Mouse (Mus musculus) kidney, embryonic 15.5 days (tissue): ENCODE measurements around the gene Cpeb2. TPM values are rescaled to one million over a fixed set of nuclear protein-coding genes. Genes with fewer than 3 reads are reported as not detected.
A peak's percentile ranks its signal among the peaks of the same experiment; 100 is the strongest.

Source experiments
- ATAC-seq: fragments of 200-750 bp; cut with Nextera tagmentation; replicated peaks from 2 replicates; pipeline ENCODE4 v1.8.0; 2017; ENCODE audit warnings: moderate TSS enrichment; ENCODE audit not compliant: low FRiP score
- H3K27ac ChIP-seq: fragments of 300-500 bp; sonication (generic); 2 replicates; pipeline ENCODE4 v1.5.1; 2015; ENCODE audit warnings: mild to moderate bottlenecking, inconsistent platforms
- H3K27me3 ChIP-seq: fragments of 300-500 bp; sonication (generic); 2 replicates; pipeline ENCODE4 v1.6.1; 2015; ENCODE audit warnings: inconsistent platforms
- H3K36me3 ChIP-seq: fragments of 300-500 bp; sonication (generic); 2 replicates; pipeline ENCODE4 v1.6.1; 2015; ENCODE audit warnings: inconsistent platforms
- H3K4me1 ChIP-seq: fragments of 300-500 bp; sonication (generic); 2 replicates; pipeline ENCODE4 v1.6.1; 2015; ENCODE audit warnings: inconsistent platforms
- H3K4me2 ChIP-seq: fragments of 300-500 bp; sonication (generic); 2 replicates; pipeline ENCODE4 v1.6.1; 2015; ENCODE audit warnings: moderate library complexity, mild to moderate bottlenecking, inconsistent platforms
- H3K4me3 ChIP-seq: fragments of 300-500 bp; sonication (generic); replicated peaks from 2 replicates; pipeline ENCODE4 v1.5.1; 2015; ENCODE audit warnings: mild to moderate bottlenecking, inconsistent platforms
- H3K9ac ChIP-seq: fragments of 300-500 bp; sonication (generic); 2 replicates; pipeline ENCODE4 v1.6.1; 2015; ENCODE audit warnings: mild to moderate bottlenecking, inconsistent platforms
- H3K9me3 ChIP-seq: fragments of 300-500 bp; sonication (generic); replicated peaks from 2 replicates; pipeline ENCODE4 v1.6.1; 2016; ENCODE audit warnings: inconsistent platforms
- WGBS: fragments of 180-500 bp; shearing (Covaris S2); methylation state at CpG from one replicate; pipeline ENCODE4 v1.1.7; 2015; ENCODE audit warnings: mixed read lengths; 5-methylcytosine and 5-hydroxymethylcytosine counted together
- polyA plus RNA-seq: library from polyadenylated mRNA; unstranded; fragments of >200 nt; fragmentation: Nextera tagmentation; extraction: Ambion mirVana; gene quantifications from 2 replicates; pipeline ENCODE4 v1.2.1, GENCODE M21; 2015

Gene Cpeb2
- polyA plus RNA-seq, 1 experiment from 2014 or later: 1.6 TPM

DNA sequence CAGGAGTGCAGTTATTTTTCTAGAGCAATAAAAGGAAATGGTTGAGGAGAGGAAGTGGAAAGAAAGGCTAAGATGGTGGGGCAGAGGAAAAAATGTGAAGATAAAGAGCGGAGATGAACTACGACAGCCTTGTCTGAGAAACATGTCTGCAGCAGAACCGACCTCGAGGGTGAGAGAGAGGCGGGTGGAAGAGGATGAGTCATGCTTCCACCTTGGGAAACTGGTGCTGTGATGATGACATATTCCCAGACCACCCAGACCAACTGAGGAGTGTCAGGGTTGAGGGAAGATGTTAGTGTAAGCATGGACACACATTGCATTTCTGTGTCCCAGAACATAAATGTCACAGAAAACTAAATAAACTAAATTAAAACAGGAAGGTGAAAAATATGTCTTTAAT is 5.4 kb upstream of the Cpeb2 start:
- H3K36me3 ChIP-seq: no peaks in the 10 kb centered on the region
- no peaks in the 10 kb centered on the region for H3K9me3 ChIP-seq
- H3K9ac ChIP-seq: no peak overlapping the region
- H3K27ac ChIP-seq: no peak overlapping the region
- peaks cover 5% of the 10 kb centered on the region for H3K4me1 ChIP-seq
- peaks cover 26% of the 10 kb centered on the region for H3K27me3 ChIP-seq
- no peak overlapping the region for H3K4me2 ChIP-seq
- WGBS: 69% methylated on average over 5 of the region's 5 CpGs
- ATAC-seq: no peak
- H3K4me3 ChIP-seq: no peak overlapping the region

- Histone ChIP-seq H3K4me1 (peaks cover 11% of the 10 kb centered on the region), H3K9me3 (no peaks in the 10 kb centered on the region), H3K27me3 (peaks cover 39% of the 10 kb centered on the region), H3K4me3 (no peak overlapping the region), H3K9ac (no peak overlapping the region), H3K4me2 (no peak overlapping the region), H3K36me3 (no peaks in the 10 kb centered on the region), H3K27ac (no peak overlapping the region)
- ATAC-seq: no peak
- WGBS: 65% methylated on average over 2 of the region's 2 CpGs
These were observed 1.9 kb upstream of the Cpeb2 start for GRCm38 (mm10) chr5:43231061-43231460.

DNA sequence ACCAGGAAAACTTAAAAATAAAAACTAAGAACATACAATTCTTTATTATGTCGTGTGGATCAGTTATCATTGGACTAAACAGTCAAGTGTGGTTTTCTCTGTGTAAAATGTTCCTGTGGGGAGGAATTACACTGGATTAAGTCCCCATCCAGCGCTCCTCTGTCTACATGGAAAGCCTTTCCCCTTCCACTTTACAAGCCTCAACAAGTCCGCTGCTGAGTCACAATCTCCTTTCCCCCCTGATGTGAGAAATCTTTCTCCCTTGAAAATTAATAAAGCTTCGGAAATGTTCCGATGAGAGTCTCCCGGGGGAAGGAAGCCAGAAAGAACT is 856 bp upstream of the Cpeb2 start:
- Histone ChIP-seq H3K9ac (peak overlapping the region; percentile 84), H3K36me3 (no peaks in the 10 kb centered on the region), H3K27ac (peak overlapping the region; percentile 94), H3K4me1 (peaks cover 11% of the 10 kb centered on the region), H3K27me3 (peaks cover 40% of the 10 kb centered on the region), H3K4me2 (peak overlapping the region; percentile 98), H3K9me3 (no peaks in the 10 kb centered on the region), H3K4me3 (peak overlapping the region; percentile 84)
- WGBS: 2% methylated on average over 6 of the region's 6 CpGs
- no peak for ATAC-seq

DNA sequence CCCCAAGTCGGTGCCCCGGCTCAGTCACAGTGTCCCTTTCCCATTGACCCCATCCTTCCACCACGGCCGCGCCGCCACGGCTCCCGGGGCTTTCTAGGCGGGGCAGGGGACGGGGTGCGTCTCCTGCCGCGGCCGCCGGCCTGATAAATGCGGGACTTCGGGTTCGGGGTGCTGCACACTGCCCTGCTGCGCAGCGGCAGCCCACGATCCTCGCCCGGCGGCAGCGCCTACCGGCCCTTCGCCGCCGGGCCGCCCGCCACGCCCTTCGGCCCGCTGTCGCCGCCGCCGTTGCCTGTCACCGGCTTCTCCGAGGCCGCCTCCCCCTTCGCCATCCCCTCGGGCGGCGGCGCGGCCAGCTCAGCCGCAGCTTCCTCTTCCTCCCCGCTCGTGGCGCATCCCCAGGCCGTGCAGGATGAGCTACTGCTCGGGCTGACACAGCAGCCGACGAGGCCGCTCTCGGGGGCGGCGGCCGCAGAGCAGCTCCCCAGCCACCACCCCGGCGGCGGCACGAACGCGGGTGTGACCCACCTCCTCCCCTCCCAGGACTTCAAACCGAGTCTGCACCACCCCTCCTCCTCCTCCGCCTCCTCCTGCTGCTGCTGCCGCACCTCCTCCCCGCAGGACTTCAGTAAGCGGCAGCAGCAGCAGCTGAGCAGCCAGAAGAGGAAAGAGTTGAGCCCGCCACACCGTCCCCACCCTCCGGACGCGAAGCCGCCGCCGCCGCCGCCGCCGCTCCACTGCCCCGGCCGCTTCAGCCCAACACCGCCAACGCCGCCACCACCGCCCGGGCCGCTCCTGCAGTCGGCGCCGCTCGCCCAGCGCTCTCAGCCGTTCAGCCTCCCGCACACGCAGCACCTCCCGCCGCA is 579 bp downstream of the Cpeb2 start:
- H3K36me3 ChIP-seq: no peaks in the 10 kb centered on the region
- peak; percentile 43 for ATAC-seq
- peaks cover 41% of the 10 kb centered on the region for H3K27me3 ChIP-seq
- peak overlapping the region; percentile 98 for H3K4me2 ChIP-seq
- H3K4me1 ChIP-seq: peaks cover 11% of the 10 kb centered on the region
- H3K27ac ChIP-seq: peak overlapping the region; percentile 94
- WGBS: under 1% methylated on average over 87 of the region's 101 CpGs
- H3K9me3 ChIP-seq: no peaks in the 10 kb centered on the region
- H3K9ac ChIP-seq: peak overlapping the region; percentile 84
- H3K4me3 ChIP-seq: peak overlapping the region; percentile 84

DNA sequence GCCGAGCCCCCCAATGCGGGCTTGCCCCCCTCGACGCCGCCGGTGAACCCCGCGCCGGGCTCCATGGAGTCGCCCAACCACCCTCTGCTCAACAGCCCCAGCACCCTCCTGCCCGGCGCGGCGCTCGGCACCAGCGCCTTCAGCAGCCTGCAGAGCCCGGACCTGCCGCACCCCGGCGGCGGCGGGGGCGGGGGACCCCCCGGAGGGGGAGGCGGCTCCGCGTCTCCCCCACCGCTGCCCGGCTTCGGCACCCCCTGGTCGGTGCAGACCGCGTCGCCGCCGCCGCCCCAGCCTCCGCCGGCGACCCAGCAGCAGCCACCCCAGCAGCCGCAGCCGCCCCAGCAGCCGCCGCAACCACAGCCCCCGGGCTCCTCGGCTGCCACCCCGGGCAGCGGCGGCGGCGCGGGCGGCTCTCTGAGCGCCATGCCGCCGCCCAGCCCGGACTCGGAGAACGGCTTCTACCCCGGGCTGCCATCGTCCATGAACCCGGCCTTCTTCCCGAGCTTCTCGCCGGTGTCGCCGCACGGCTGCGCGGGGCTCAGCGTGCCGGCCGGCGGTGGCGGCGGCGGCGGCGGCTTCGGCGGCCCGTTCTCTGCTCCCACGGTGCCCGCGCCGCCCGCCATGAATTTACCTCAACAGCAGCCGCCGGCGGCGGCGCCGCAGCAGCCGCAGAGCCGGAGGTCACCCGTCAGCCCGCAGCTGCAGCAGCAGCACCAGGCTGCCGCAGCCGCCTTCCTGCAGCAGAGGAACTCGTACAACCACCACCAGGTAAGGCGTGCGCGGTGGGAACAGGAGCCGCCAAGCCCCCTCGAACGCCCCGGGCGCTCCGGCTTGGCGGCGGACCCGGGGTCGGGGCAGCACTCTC is 1.6 kb downstream of the Cpeb2 start:
- Histone ChIP-seq H3K4me1 (peaks cover 11% of the 10 kb centered on the region), H3K4me2 (peak overlapping the region; percentile 98), H3K4me3 (peak overlapping the region; percentile 84), H3K36me3 (no peaks in the 10 kb centered on the region), H3K9me3 (no peaks in the 10 kb centered on the region), H3K9ac (peak overlapping the region; percentile 84), H3K27ac (peak overlapping the region; percentile 94), H3K27me3 (peaks cover 35% of the 10 kb centered on the region)
- WGBS: under 1% methylated on average over 88 of the region's 113 CpGs
- ATAC-seq: peak; percentile 36

- Histone ChIP-seq H3K36me3 (no peaks in the 10 kb centered on the region), H3K4me3 (peak overlapping the region; percentile 84), H3K9ac (peak overlapping the region; percentile 84), H3K4me2 (peak overlapping the region; percentile 98), H3K9me3 (no peaks in the 10 kb centered on the region), H3K27ac (no peak overlapping the region), H3K27me3 (peaks cover 33% of the 10 kb centered on the region), H3K4me1 (peaks cover 11% of the 10 kb centered on the region)
- ATAC-seq: no peak
- WGBS: 2% methylated on average over 26 of the region's 27 CpGs
These were observed 2.3 kb downstream of the Cpeb2 start for GRCm38 (mm10) chr5:43235186-43235785.

- Histone ChIP-seq H3K9me3 (no peaks in the 10 kb centered on the region), H3K4me1 (peaks cover 11% of the 10 kb centered on the region), H3K27me3 (peaks cover 30% of the 10 kb centered on the region), H3K36me3 (no peaks in the 10 kb centered on the region), H3K27ac (no peak overlapping the region), H3K4me3 (peak overlapping the region; percentile 84), H3K9ac (no peak overlapping the region), H3K4me2 (peak overlapping the region; percentile 98)
- ATAC-seq: no peak
- WGBS: 36% methylated on average over 5 of the region's 5 CpGs
These were observed 3.0 kb downstream of the Cpeb2 start for GRCm38 (mm10) chr5:43235997-43236396.

DNA sequence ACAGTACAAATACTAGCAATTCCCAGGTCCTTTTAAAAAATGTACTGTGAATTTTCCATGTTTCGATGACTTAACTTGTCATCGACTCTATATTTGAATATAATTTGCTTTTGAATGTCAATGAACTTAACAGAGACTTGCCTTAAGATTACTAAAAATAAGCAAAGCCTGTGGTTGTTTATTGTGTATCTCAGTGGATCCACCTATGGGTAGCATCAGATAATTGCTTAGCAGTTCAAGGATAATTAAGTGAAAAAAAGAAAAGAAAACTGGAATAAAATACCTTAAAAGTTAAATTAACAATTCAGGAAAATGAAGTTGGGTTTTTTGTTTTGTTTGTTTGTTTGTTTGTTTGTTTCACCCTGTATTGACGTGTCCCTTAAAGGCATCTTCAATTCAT is 3.5 kb downstream of the Cpeb2 start:
- Histone ChIP-seq H3K9ac (no peak overlapping the region), H3K36me3 (no peaks in the 10 kb centered on the region), H3K4me1 (peaks cover 11% of the 10 kb centered on the region), H3K27ac (no peak overlapping the region), H3K27me3 (peaks cover 25% of the 10 kb centered on the region), H3K4me2 (no peak overlapping the region), H3K9me3 (no peaks in the 10 kb centered on the region), H3K4me3 (no peak overlapping the region)
- WGBS: 80% methylated on average over 3 of the region's 3 CpGs
- ATAC-seq: no peak

- ATAC-seq: no peak
- H3K4me1 ChIP-seq: peaks cover 9% of the 10 kb centered on the region
- no peaks in the 10 kb centered on the region for H3K36me3 ChIP-seq
- H3K4me2 ChIP-seq: no peak overlapping the region
- WGBS: 70% methylated on average over 12 of the region's 12 CpGs
- H3K27me3 ChIP-seq: peaks cover 23% of the 10 kb centered on the region
- no peaks in the 10 kb centered on the region for H3K9me3 ChIP-seq
- H3K9ac ChIP-seq: no peak overlapping the region
- H3K27ac ChIP-seq: no peak overlapping the region
- no peak overlapping the region for H3K4me3 ChIP-seq
These were observed 4.3 kb downstream of the Cpeb2 start for GRCm38 (mm10) chr5:43237238-43237637.

DNA sequence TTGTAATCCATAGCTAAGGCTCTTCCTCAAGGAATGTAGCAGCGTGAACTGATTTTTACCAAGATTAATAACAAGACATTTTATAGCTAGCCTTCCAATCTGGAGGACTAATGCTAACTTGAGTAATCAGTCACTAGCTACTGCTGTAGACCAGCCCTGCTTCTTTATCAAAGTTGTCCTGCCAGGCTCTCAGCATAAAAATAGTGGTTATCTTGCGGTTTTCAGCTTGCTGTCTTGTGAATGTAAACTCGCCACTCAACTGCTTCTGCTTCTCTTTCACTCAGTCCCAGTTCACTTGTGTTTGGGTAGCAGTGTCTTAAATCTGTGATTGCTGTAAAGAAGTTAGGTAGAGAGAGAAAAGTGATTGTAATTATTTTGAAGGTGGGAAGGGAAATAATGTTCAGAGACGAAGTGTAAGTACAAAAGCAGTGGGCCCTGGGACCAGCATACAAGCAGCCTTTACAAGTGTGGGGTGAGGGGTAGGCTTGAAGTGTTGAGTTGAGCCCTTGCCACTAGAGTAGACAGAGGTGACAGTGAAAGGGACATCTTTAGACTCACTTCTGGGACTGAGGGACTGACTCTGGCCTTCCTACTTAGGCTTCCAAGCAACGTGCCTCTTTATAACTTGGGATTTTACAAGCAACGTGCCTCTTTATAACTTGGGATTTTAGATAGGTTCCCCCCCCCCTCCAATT is 6.3 kb downstream of the Cpeb2 start:
- Histone ChIP-seq H3K36me3 (no peaks in the 10 kb centered on the region), H3K4me1 (peaks cover 6% of the 10 kb centered on the region; the same call in 1 of the 2 replicates), H3K4me3 (no peak overlapping the region), H3K9me3 (no peaks in the 10 kb centered on the region), H3K27ac (no peak overlapping the region), H3K4me2 (no peak overlapping the region), H3K9ac (no peak overlapping the region), H3K27me3 (peaks cover 22% of the 10 kb centered on the region)
- no peak for ATAC-seq
- WGBS: 87% methylated on average over 6 of the region's 6 CpGs

- no peaks in the 10 kb centered on the region for H3K9me3 ChIP-seq
- H3K4me2 ChIP-seq: no peak overlapping the region
- no peaks in the 10 kb centered on the region for H3K36me3 ChIP-seq
- H3K4me3 ChIP-seq: no peak overlapping the region
- no peak overlapping the region for H3K27ac ChIP-seq
- no peak overlapping the region for H3K9ac ChIP-seq
- no peak for ATAC-seq
- peaks cover 13% of the 10 kb centered on the region; the same call in 1 of the 2 replicates for H3K27me3 ChIP-seq
- no peaks in the 10 kb centered on the region for H3K4me1 ChIP-seq
These were observed 7.8 kb downstream of the Cpeb2 start for GRCm38 (mm10) chr5:43240729-43241128.
